Mouse (Mus musculus): ENCODE data around the gene Tas2r126. TPM values are rescaled to one million over a fixed set of nuclear protein-coding genes. Genes with fewer than 3 reads are reported as not detected.

The Tas2r126 gene
- polyA plus RNA-seq, 1 experiment from 2014 or later, result not detected

GRCm38 (mm10) chr6:42476235-42476634 lies 41.9 kb downstream of the Tas2r126 start, which contains the start of gene Olfr457:
Olfr457 (minus strand) TSS chr6:42476335.
- no peaks in the 10 kb centered on the region for H3K36me3 ChIP-seq (ENCODE audit: control insufficient read depth, insufficient read depth)
- no peak within 1 kb of the TSS for H3K4me2 ChIP-seq (replicated peaks; ENCODE audit: low read depth)
- no peaks in the 10 kb centered on the region for H3K9me3 ChIP-seq (ENCODE audit: control insufficient read depth)
- WGBS, result 54% methylated on average over 1 of the region's 1 CpGs
- no peaks in the 10 kb centered on the region for H3K27me3 ChIP-seq (replicated peaks; ENCODE audit: control insufficient read depth, insufficient read depth, low read length)
- ATAC-seq, result no peak
- no peak for TF ChIP-seq CTCF (IDR thresholded peaks at IDR 0.05; ENCODE audit: low read depth)
- no peak within 1 kb of the TSS for H3K4me3 ChIP-seq (ENCODE audit: low read depth, low read length)
- no peak within 1 kb of the TSS for H3K27ac ChIP-seq (ENCODE audit: low read depth, low read length)
- no peak within 1 kb of the TSS for H3K9ac ChIP-seq (ENCODE audit: low read depth, low read length)
- H3K4me1 ChIP-seq (replicated peaks; ENCODE audit: control insufficient read depth, insufficient read depth, low read length), result no peaks in the 10 kb centered on the region

- H3K9me3 ChIP-seq (ENCODE audit: control insufficient read depth), result no peaks in the 10 kb centered on the region
- ATAC-seq, result no peak
- no peak overlapping the region for H3K9ac ChIP-seq (ENCODE audit: low read depth, low read length)
- no peak overlapping the region for H3K4me2 ChIP-seq (replicated peaks; ENCODE audit: low read depth)
- H3K4me1 ChIP-seq (replicated peaks; ENCODE audit: control insufficient read depth, insufficient read depth, low read length), result no peaks in the 10 kb centered on the region
- H3K27ac ChIP-seq (ENCODE audit: low read depth, low read length), result no peak overlapping the region
- H3K4me3 ChIP-seq (ENCODE audit: low read depth, low read length), result no peak overlapping the region
- no peaks in the 10 kb centered on the region for H3K27me3 ChIP-seq (replicated peaks; ENCODE audit: control insufficient read depth, insufficient read depth, low read length)
- no peaks in the 10 kb centered on the region for H3K36me3 ChIP-seq (ENCODE audit: control insufficient read depth, insufficient read depth)
- no peak for TF ChIP-seq CTCF (IDR thresholded peaks at IDR 0.05; ENCODE audit: low read depth)
Measured at GRCm38 (mm10) chr6:42484633-42485032, 50.3 kb downstream of the Tas2r126 start.

Other genes with a start within 250 kb of the Tas2r126 start
- gene Tas2r144, start 219.2 kb upstream of the Tas2r126 start, polyA plus RNA-seq (2015; fragmentation: Nextera tagmentation; extraction: Ambion mirVana), result not detected in 2 replicates
- gene Gstk1, start 188.6 kb upstream of the Tas2r126 start, polyA plus RNA-seq (2015; fragmentation: Nextera tagmentation; extraction: Ambion mirVana), result 20.5 and 22.6 TPM in 2 replicates
- 29.7 and 32.4 TPM in 2 replicates for gene Tmem139, start 172.6 kb upstream of the Tas2r126 start, polyA plus RNA-seq (2015; fragmentation: Nextera tagmentation; extraction: Ambion mirVana)
- gene Casp2, start 169.6 kb upstream of the Tas2r126 start, polyA plus RNA-seq (2015; fragmentation: Nextera tagmentation; extraction: Ambion mirVana), result 13.0 and 13.4 TPM in 2 replicates
- gene Clcn1, start 147.8 kb upstream of the Tas2r126 start, polyA plus RNA-seq (2015; fragmentation: Nextera tagmentation; extraction: Ambion mirVana), result 0.12 and 0.18 TPM in 2 replicates
- gene Fam131b, start 109.9 kb upstream of the Tas2r126 start, polyA plus RNA-seq (2015; fragmentation: Nextera tagmentation; extraction: Ambion mirVana), result 0.05 and 0.12 TPM in 2 replicates
- 50.9 and 54.8 TPM in 2 replicates for gene Zyx, start 84.9 kb upstream of the Tas2r126 start, polyA plus RNA-seq (2015; fragmentation: Nextera tagmentation; extraction: Ambion mirVana)
- gene Epha1, start 61.3 kb upstream of the Tas2r126 start, polyA plus RNA-seq (2015; fragmentation: Nextera tagmentation; extraction: Ambion mirVana), result 13.3 and 13.7 TPM in 2 replicates
- gene Tas2r143, start 34.3 kb upstream of the Tas2r126 start, polyA plus RNA-seq (2015; fragmentation: Nextera tagmentation; extraction: Ambion mirVana), result not detected in 2 replicates
- not detected in 2 replicates for gene Tas2r135, start 29.1 kb upstream of the Tas2r126 start, polyA plus RNA-seq (2015; fragmentation: Nextera tagmentation; extraction: Ambion mirVana)
- gene Olfr458, start 30.7 kb downstream of the Tas2r126 start, polyA plus RNA-seq (2015; fragmentation: Nextera tagmentation; extraction: Ambion mirVana), result not detected in 2 replicates
- gene Olfr457, start 41.8 kb downstream of the Tas2r126 start, polyA plus RNA-seq (2015; fragmentation: Nextera tagmentation; extraction: Ambion mirVana), result not detected in 2 replicates
- gene Olfr456, start 52.7 kb downstream of the Tas2r126 start, polyA plus RNA-seq (2015; fragmentation: Nextera tagmentation; extraction: Ambion mirVana), result not detected in 2 replicates
- not detected in 2 replicates for gene Olfr455, start 113.1 kb downstream of the Tas2r126 start, polyA plus RNA-seq (2015; fragmentation: Nextera tagmentation; extraction: Ambion mirVana)
- not detected in 2 replicates for gene Tcaf3, start 163.2 kb downstream of the Tas2r126 start, polyA plus RNA-seq (2015; fragmentation: Nextera tagmentation; extraction: Ambion mirVana)
- 2.4 and 3.4 TPM in 2 replicates for gene Tcaf2, start 210.7 kb downstream of the Tas2r126 start, polyA plus RNA-seq (2015; fragmentation: Nextera tagmentation; extraction: Ambion mirVana)